Mouse (Mus musculus) ES-Bruce4 (cell line): ENCODE data around the gene Meis2. TPM values are rescaled to one million over a fixed set of nuclear protein-coding genes. Genes with fewer than 3 reads are reported as not detected.

Experiments used
- H3K27ac ChIP-seq: 2 replicates; pipeline ENCODE4 v1.5.1; 2012; ENCODE audit warnings: low read length, inconsistent platforms; ENCODE audit not compliant: insufficient read depth
- H3K27me3 ChIP-seq: 2 replicates; pipeline ENCODE4 v1.6.1; 2012; ENCODE audit warnings: mild to moderate bottlenecking, low read length, inconsistent platforms; ENCODE audit not compliant: control insufficient read depth, poor library complexity, insufficient read depth, severe bottlenecking
- H3K36me3 ChIP-seq: 2 replicates; pipeline ENCODE4 v1.6.1; 2012; ENCODE audit warnings: inconsistent platforms, mild to moderate bottlenecking, low read length, moderate library complexity; ENCODE audit not compliant: control insufficient read depth, poor library complexity, insufficient read depth, severe bottlenecking
- H3K4me1 ChIP-seq: one replicate; pipeline ENCODE4 v1.8.1; 2011; ENCODE audit warnings: low read length; ENCODE audit not compliant: control insufficient read depth, insufficient read depth
- H3K4me3 ChIP-seq: 2 replicates; pipeline ENCODE4 v1.5.1; 2011; ENCODE audit warnings: low read depth, mild to moderate bottlenecking, low read length
- H3K9ac ChIP-seq: 2 replicates; pipeline ENCODE4 v1.6.1; 2012; ENCODE audit warnings: low read depth, mild to moderate bottlenecking, inconsistent platforms; ENCODE audit not compliant: poor library complexity, severe bottlenecking
- H3K9me3 ChIP-seq: replicated peaks from 2 replicates; pipeline ENCODE4 v1.6.1; 2012; ENCODE audit warnings: mild to moderate bottlenecking, low read length, inconsistent platforms; ENCODE audit not compliant: control insufficient read depth, poor library complexity, insufficient read depth, severe bottlenecking
- CTCF ChIP-seq: IDR thresholded peaks from one replicate; pipeline ENCODE4 v1.8.1; 2011; ENCODE audit warnings: low read depth, low read length
- EP300 ChIP-seq: IDR thresholded peaks from 2 replicates; pipeline ENCODE4 v1.6.1; 2011; ENCODE audit warnings: low read depth, low read length; ENCODE audit not compliant: insufficient read depth
- POLR2A ChIP-seq: IDR thresholded peaks from one replicate; pipeline ENCODE4 v1.8.1; 2011; ENCODE audit warnings: low read length; ENCODE audit not compliant: insufficient read depth
- polyA plus RNA-seq: library from polyadenylated mRNA; stranded (reverse); fragments of >200 nt; gene quantifications from 2 replicates; pipeline ENCODE4 v1.2.4, GENCODE M21; 2011; ENCODE audit warnings: low read depth; ENCODE audit not compliant: missing spikeins, insufficient read depth, insufficient read length

The Meis2 gene
- polyA plus RNA-seq, 1 experiment: 1.5 TPM

- no peaks in the 10 kb centered on the region for H3K9me3 ChIP-seq
- H3K4me1 ChIP-seq: no peaks in the 10 kb centered on the region
- H3K4me3 ChIP-seq: no peak overlapping the region
- H3K27ac ChIP-seq: no peak overlapping the region
- H3K36me3 ChIP-seq: no peaks in the 10 kb centered on the region
- no peak for TF ChIP-seq POLR2A
- no peak for TF ChIP-seq EP300
- TF ChIP-seq CTCF: no peak
- no peak overlapping the region for H3K9ac ChIP-seq
- H3K27me3 ChIP-seq: 0 out of 2 replicates have a peak, but pooled peaks cover 1% of the 10 kb centered on the region
These were observed 71.8 kb downstream of the Meis2 start for GRCm38 (mm10) chr2:115993877-115994276.

DNA sequence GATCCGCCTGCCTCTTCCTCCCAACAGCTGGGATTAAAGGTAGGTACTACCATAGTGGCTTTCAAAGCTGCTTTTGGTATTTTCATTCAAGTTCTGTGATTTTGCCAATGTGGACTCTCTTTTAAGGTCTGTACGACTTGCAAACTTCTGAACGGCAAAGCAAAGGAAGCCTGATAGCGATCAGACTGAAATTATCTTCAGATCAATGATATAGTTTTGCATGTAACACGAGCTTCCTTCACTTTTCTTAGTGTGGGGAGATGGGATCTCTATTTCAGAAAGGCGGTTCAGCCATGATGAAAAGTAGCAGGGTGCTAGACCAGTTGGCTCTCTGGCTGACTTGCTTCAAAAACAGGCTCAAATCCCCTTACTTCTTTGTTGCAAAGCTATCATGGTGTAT, 76.4 kb downstream of the Meis2 start:
- H3K9ac ChIP-seq: no peak overlapping the region
- H3K27me3 ChIP-seq: no peaks in the 10 kb centered on the region
- H3K9me3 ChIP-seq: no peaks in the 10 kb centered on the region
- H3K36me3 ChIP-seq: no peaks in the 10 kb centered on the region
- no peaks in the 10 kb centered on the region for H3K4me1 ChIP-seq
- no peak overlapping the region for H3K27ac ChIP-seq
- no peak for TF ChIP-seq CTCF
- no peak for TF ChIP-seq EP300
- no peak for TF ChIP-seq POLR2A
- no peak overlapping the region for H3K4me3 ChIP-seq

GRCm38 (mm10) chr2:115988448-115988847, 77.2 kb downstream of the Meis2 start:
- Histone ChIP-seq H3K27me3 (no peaks in the 10 kb centered on the region), H3K9ac (no peak overlapping the region), H3K36me3 (no peaks in the 10 kb centered on the region), H3K9me3 (no peaks in the 10 kb centered on the region), H3K4me1 (no peaks in the 10 kb centered on the region), H3K27ac (no peak overlapping the region), H3K4me3 (no peak overlapping the region)
- TF ChIP-seq EP300: no peak
- TF ChIP-seq CTCF: no peak
- TF ChIP-seq POLR2A: no peak

DNA sequence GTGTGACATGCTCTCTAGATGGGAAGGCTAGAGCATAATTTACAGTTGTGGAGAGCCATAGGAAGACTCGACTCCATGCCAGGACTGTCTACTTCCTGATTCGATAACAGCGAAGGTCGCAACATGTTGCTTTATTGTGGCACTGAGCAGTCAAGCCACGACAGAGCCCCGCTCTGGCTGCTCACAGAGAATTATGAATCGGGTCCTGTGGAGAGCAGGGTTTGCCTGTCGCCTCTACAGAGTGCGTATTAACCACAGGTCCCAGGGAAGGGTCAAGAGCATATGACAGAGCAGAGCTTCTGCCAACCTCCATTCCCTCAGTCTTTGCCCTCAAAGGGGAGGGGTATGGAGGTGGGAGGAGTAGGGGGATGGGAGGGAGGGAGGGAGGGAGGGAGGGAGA, 80.7 kb downstream of the Meis2 start:
- no peaks in the 10 kb centered on the region for H3K9me3 ChIP-seq
- TF ChIP-seq EP300: no peak
- H3K4me3 ChIP-seq: no peak overlapping the region
- H3K27me3 ChIP-seq: no peaks in the 10 kb centered on the region
- no peak overlapping the region for H3K9ac ChIP-seq
- no peaks in the 10 kb centered on the region for H3K36me3 ChIP-seq
- peaks cover 2% of the 10 kb centered on the region for H3K4me1 ChIP-seq
- no peak overlapping the region for H3K27ac ChIP-seq

DNA sequence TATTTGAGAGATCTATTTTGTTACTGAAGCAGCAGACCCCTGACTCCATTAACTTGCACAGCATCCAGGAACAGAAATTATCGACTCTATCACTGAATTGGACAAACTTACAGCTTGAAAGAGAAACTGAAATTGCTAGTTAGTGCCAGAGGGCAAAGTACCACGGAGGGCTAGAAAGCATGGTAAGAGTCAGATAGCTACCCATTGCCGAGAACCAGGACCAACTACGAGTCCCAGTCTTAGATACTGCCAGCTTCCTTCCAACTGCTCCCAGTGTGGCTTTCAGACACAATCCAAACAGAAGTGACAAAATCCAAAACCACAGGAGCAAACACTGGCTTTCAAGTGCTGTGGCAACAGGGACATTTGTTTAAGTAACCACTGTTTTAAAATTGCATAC, 81.2 kb downstream of the Meis2 start:
- peaks cover 2% of the 10 kb centered on the region for H3K4me1 ChIP-seq
- no peaks in the 10 kb centered on the region for H3K9me3 ChIP-seq
- H3K27ac ChIP-seq: no peak overlapping the region
- no peak overlapping the region for H3K9ac ChIP-seq
- H3K27me3 ChIP-seq: no peaks in the 10 kb centered on the region
- no peak overlapping the region for H3K4me3 ChIP-seq
- TF ChIP-seq POLR2A (no peak), EP300 (no peak)
- H3K36me3 ChIP-seq: no peaks in the 10 kb centered on the region

- TF ChIP-seq POLR2A: no peak
- TF ChIP-seq CTCF: no peak
- TF ChIP-seq EP300: no peak
- Histone ChIP-seq H3K36me3 (no peaks in the 10 kb centered on the region), H3K4me1 (peaks cover 2% of the 10 kb centered on the region), H3K27me3 (no peaks in the 10 kb centered on the region), H3K9ac (no peak overlapping the region), H3K27ac (no peak overlapping the region), H3K4me3 (no peak overlapping the region), H3K9me3 (no peaks in the 10 kb centered on the region)
These were observed 85.1 kb downstream of the Meis2 start for GRCm38 (mm10) chr2:115980490-115980889.
